Mouse (Mus musculus): Measurements from ENCODE around the gene Cgnl1.

DNA sequence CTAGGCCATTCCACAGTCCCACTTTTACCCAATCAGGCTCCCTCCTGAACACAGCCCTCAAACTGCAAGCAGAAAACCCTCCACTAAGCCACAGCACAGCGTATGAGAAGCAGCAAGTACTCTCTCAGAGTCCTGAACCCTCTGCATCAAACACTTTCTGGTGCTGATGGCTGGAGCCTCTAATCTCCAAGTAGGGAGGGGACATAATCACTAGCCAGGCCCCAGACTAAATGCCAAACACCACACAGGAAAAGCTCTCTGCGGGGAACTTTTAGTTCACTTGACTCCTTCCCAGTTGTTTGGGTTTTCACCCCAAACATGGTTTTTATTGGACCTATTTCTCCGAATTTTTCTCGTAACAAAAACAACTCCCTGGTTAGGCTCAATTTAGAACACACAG is 25.0 kb downstream of the Cgnl1 start:
- TF ChIP-seq CTCF (IDR thresholded peaks at IDR 0.05; ENCODE audit: borderline replicate concordance, insufficient read depth, low read length) = no peak
- no peak for TF ChIP-seq POLR2A (IDR thresholded peaks at IDR 0.05; ENCODE audit: low read depth, low read length)

All from embryonic fibroblast, embryonic 13.5 days (primary cell).